Mouse (Mus musculus): ENCODE measurements at regions not wholly inside any gene's neighbourhood (a gene's known extent, or its start where the extent isn't known, plus 50 kb on each side); places are given as distances from the start of the nearest gene placed in this dataset.
"Not testable (repeated sequence)": the region's sequence is repeated elsewhere in the genome, so short reads cannot be mapped to it uniquely, and the experiment has no call there.

- DNase-seq: no peak
These were observed 1786.1 kb downstream of the 9330182O14Rik start for GRCm38 (mm10) chr15:41920270-41920669.

- DNase-seq: no peak
These were observed 1802.5 kb downstream of the 9330182O14Rik start for GRCm38 (mm10) chr15:41936697-41937096.

- DNase-seq: no peak
These were observed 1811.1 kb downstream of the 9330182O14Rik start for GRCm38 (mm10) chr15:41945226-41945625.

GRCm38 (mm10) chr15:41947888-41948287 lies 1813.7 kb downstream of the 9330182O14Rik start:
- peak; percentile 21 for DNase-seq

- DNase-seq: no peak
These were observed 1814.4 kb downstream of the 9330182O14Rik start for GRCm38 (mm10) chr15:41948347-41949093.

- no peak for DNase-seq
These were observed 1814.9 kb downstream of the 9330182O14Rik start for GRCm38 (mm10) chr15:41949094-41949461.

GRCm38 (mm10) chr15:41951276-41951675 lies 1817.1 kb downstream of the 9330182O14Rik start:
- DNase-seq: no peak

GRCm38 (mm10) chr15:41960597-41960996 lies 1826.4 kb downstream of the 9330182O14Rik start:
- DNase-seq: no peak

GRCm38 (mm10) chr15:41970877-41971276 lies 1836.7 kb downstream of the 9330182O14Rik start:
- DNase-seq: no peak

GRCm38 (mm10) chr15:41973263-41973662 lies 1839.1 kb downstream of the 9330182O14Rik start:
- DNase-seq: peak; percentile 80

GRCm38 (mm10) chr15:41977196-41977595 lies 1843.0 kb downstream of the 9330182O14Rik start:
- DNase-seq: no peak

GRCm38 (mm10) chr15:41977649-41978231 lies 1843.6 kb downstream of the 9330182O14Rik start:
- no peak for DNase-seq

- no peak for DNase-seq
These were observed 1849.1 kb downstream of the 9330182O14Rik start for GRCm38 (mm10) chr15:41983261-41983660.

- DNase-seq: no peak
These were observed 1850.1 kb downstream of the 9330182O14Rik start for GRCm38 (mm10) chr15:41984267-41984666.

GRCm38 (mm10) chr15:41986264-41986663 lies 1852.1 kb downstream of the 9330182O14Rik start:
- no peak for DNase-seq

GRCm38 (mm10) chr15:41989065-41989464 lies 1854.9 kb downstream of the 9330182O14Rik start:
- no peak for DNase-seq

- DNase-seq: no peak
These were observed 1857.7 kb downstream of the 9330182O14Rik start for GRCm38 (mm10) chr15:41991816-41992215.

- not testable (repeated sequence) for DNase-seq
These were observed 1898.1 kb downstream of the 9330182O14Rik start for GRCm38 (mm10) chr15:42032286-42032685.

GRCm38 (mm10) chr15:42047088-42047976 lies 1913.2 kb downstream of the 9330182O14Rik start:
- DNase-seq: no peak

GRCm38 (mm10) chr15:42056772-42057171 lies 1922.6 kb downstream of the 9330182O14Rik start:
- no peak for DNase-seq

- no peak for DNase-seq
These were observed 1934.2 kb downstream of the 9330182O14Rik start for GRCm38 (mm10) chr15:42068207-42068831.

GRCm38 (mm10) chr15:42069072-42069471 lies 1934.9 kb downstream of the 9330182O14Rik start:
- DNase-seq: no peak

GRCm38 (mm10) chr15:42073486-42073885 lies 1939.3 kb downstream of the 9330182O14Rik start:
- DNase-seq: no peak

Data from kidney, adult 11 months (tissue).